Mouse (Mus musculus) adrenal gland, postnatal 25 days (tissue): Measurements from ENCODE around the gene Zbed3. TPM values are rescaled to one million over a fixed set of nuclear protein-coding genes. Genes with fewer than 3 reads are reported as not detected.

Experiments used
- DNase-seq: peaks from one replicate; pipeline ENCODE4 v3.0.0; 2021; ENCODE audit warnings: mixed read lengths
- long read RNA-seq: library from polyadenylated mRNA; stranded (forward); transcript quantifications from one replicate; pipeline ENCODE4 v2.0.0, GENCODE M21; 2021
- total RNA-seq: library from RNA; stranded (reverse); gene quantifications from 2 replicates; pipeline ENCODE4 v1.2.3, GENCODE M21; 2021

Gene Zbed3
- 32.9 and 38.5 TPM in 2 replicates for total RNA-seq
- long read RNA-seq, transcript Zbed3-201 (2 exons, 1,894 nt): major isoform, 9 of 11 reads
- long read RNA-seq, partial matches to known transcripts: 0 of 11 reads
- long read RNA-seq, other reads (novel, unspliced or antisense): 2 of 11 reads

GRCm38 (mm10) chr13:95323400-95323799, at the start of gene Zbed3:
Zbed3 (plus strand) TSS chr13:95323612.
- no peak for DNase-seq

GRCm38 (mm10) chr13:95278426-95279025, 44.9 kb upstream of the Zbed3 start:
- DNase-seq: no peak

GRCm38 (mm10) chr13:95281740-95282673, 41.4 kb upstream of the Zbed3 start:
- DNase-seq: peak; percentile 48

GRCm38 (mm10) chr13:95286989-95287388, 36.4 kb upstream of the Zbed3 start:
- peak; percentile 67 for DNase-seq

- no peak for DNase-seq
Measured at GRCm38 (mm10) chr13:95288027-95288426, 35.4 kb upstream of the Zbed3 start.

- DNase-seq: no peak
Measured at GRCm38 (mm10) chr13:95291983-95292382, 31.4 kb upstream of the Zbed3 start.

- no peak for DNase-seq
Measured at GRCm38 (mm10) chr13:95299956-95300355, 23.5 kb upstream of the Zbed3 start.

- DNase-seq: no peak
Measured at GRCm38 (mm10) chr13:95306596-95306995, 16.8 kb upstream of the Zbed3 start.

- DNase-seq: no peak
Measured at GRCm38 (mm10) chr13:95307100-95307655, 16.2 kb upstream of the Zbed3 start.

- DNase-seq: no peak
Measured at GRCm38 (mm10) chr13:95312016-95312415, 11.4 kb upstream of the Zbed3 start.

- DNase-seq: no peak
Measured at GRCm38 (mm10) chr13:95319153-95319552, 4.3 kb upstream of the Zbed3 start.

GRCm38 (mm10) chr13:95320451-95320850, 3.0 kb upstream of the Zbed3 start:
- DNase-seq: no peak

GRCm38 (mm10) chr13:95323950-95324625, 676 bp downstream of the Zbed3 start:
- peak; percentile 68 for DNase-seq

- no peak for DNase-seq
Measured at GRCm38 (mm10) chr13:95324626-95325079, 1.2 kb downstream of the Zbed3 start.

- DNase-seq: peak; percentile 71
Measured at GRCm38 (mm10) chr13:95325080-95325906, 1.9 kb downstream of the Zbed3 start.

GRCm38 (mm10) chr13:95325907-95326550, 2.6 kb downstream of the Zbed3 start:
- DNase-seq: no peak

- no peak for DNase-seq
Measured at GRCm38 (mm10) chr13:95326611-95327344, 3.4 kb downstream of the Zbed3 start.

- DNase-seq: no peak
Measured at GRCm38 (mm10) chr13:95327345-95327741, 3.9 kb downstream of the Zbed3 start.

- DNase-seq: no peak
Measured at GRCm38 (mm10) chr13:95328767-95329166, 5.4 kb downstream of the Zbed3 start.

GRCm38 (mm10) chr13:95330507-95330906, 7.1 kb downstream of the Zbed3 start:
- DNase-seq: no peak
